Mouse (Mus musculus) erythroblast, embryonic 14.5 days (primary cell): ENCODE results near the gene Tmem199.

ENCODE experiments used
- GATA1 ChIP-seq: IDR thresholded peaks from 2 replicates; pipeline ENCODE4 v1.6.1; 2012; ENCODE audit warnings: low read length, inconsistent platforms, mixed read lengths
- TAL1 ChIP-seq: IDR thresholded peaks from 3 replicates; pipeline ENCODE4 v1.6.1; 2012; ENCODE audit warnings: low read length, inconsistent platforms, mixed read lengths

GRCm38 (mm10) chr11:78465116-78465515 is 46.9 kb downstream of the Tmem199 start:
- TF ChIP-seq GATA1 (no peak), TAL1 (no peak)
